Mouse (Mus musculus) MEL (cell line): ENCODE data around the gene Gmpr2. TPM values are rescaled to one million over a fixed set of nuclear protein-coding genes. Genes with fewer than 3 reads are reported as not detected.

ENCODE experiments used
- DNase-seq: peaks from one replicate; pipeline ENCODE4 v3.0.0; 2011; ENCODE audit warnings: low read depth, low spot score
- H3K27ac ChIP-seq: 2 replicates; pipeline ENCODE4 v1.5.1; 2012; ENCODE audit warnings: low read depth, mild to moderate bottlenecking, control low read depth, low read length, moderate library complexity; ENCODE audit not compliant: control insufficient read depth
- H3K27me3 ChIP-seq, 2 experiments: fragments of 150-350 bp in 1 of 2; sonication (generic) in 1 of 2; 2 replicates each; pipeline ENCODE4 v1.6.1; 2012; ENCODE audit warnings: low read length in 2 of 2, mild to moderate bottlenecking in 2 of 2, improper control_type of control experiment in 1 of 2, moderate library complexity in 1 of 2; ENCODE audit not compliant: insufficient read depth in 2 of 2, control insufficient read depth in 1 of 2
- H3K36me3 ChIP-seq, 2 experiments: 2 replicates each; pipeline ENCODE4 v1.6.1; 2012 to 2014; ENCODE audit warnings: low read length in 2 of 2, improper control_type of control experiment in 1 of 2, inconsistent platforms in 1 of 2, mild to moderate bottlenecking in 1 of 2; ENCODE audit not compliant: insufficient read depth in 2 of 2, control insufficient read depth in 1 of 2
- H3K4me1 ChIP-seq, 2 experiments: fragments of 150-350 bp in 1 of 2; sonication (generic) in 1 of 2; 2 replicates each; pipeline ENCODE4 v1.6.1; 2012; ENCODE audit warnings: low read length in 2 of 2, improper control_type of control experiment in 1 of 2, mild to moderate bottlenecking in 1 of 2; ENCODE audit not compliant: insufficient read depth in 2 of 2, control insufficient read depth in 1 of 2
- H3K4me3 ChIP-seq, 2 experiments: fragments of 150-350 bp in 1 of 2; sonication (generic) in 1 of 2; 2 replicates each; pipeline ENCODE4 v1.5.1; 2012; ENCODE audit warnings: low read depth in 2 of 2, low read length in 2 of 2, mild to moderate bottlenecking in 2 of 2, moderate library complexity in 2 of 2, control low read depth in 1 of 2, improper control_type of control experiment in 1 of 2; ENCODE audit not compliant: control insufficient read depth in 1 of 2, insufficient read depth in 1 of 2
- H3K79me2 ChIP-seq: 2 replicates; pipeline ENCODE4 v1.6.1; 2012; ENCODE audit warnings: mild to moderate bottlenecking, low read length, moderate library complexity; ENCODE audit not compliant: control insufficient read depth, poor library complexity, insufficient read depth
- H3K9ac ChIP-seq: 2 replicates; pipeline ENCODE4 v1.6.1; 2012; ENCODE audit warnings: low read depth, mild to moderate bottlenecking, control low read depth, low read length, moderate library complexity; ENCODE audit not compliant: control insufficient read depth, poor library complexity, severe bottlenecking
- H3K9me3 ChIP-seq: fragments of 150-350 bp; sonication (generic); replicated peaks from 2 replicates; pipeline ENCODE4 v1.6.1; 2012; ENCODE audit warnings: mild to moderate bottlenecking, low read length, improper control_type of control experiment, moderate library complexity; ENCODE audit not compliant: insufficient read depth
- BHLHE40 ChIP-seq: IDR thresholded peaks from 2 replicates; pipeline ENCODE4 v1.6.1; 2012; ENCODE audit warnings: low read depth, mild to moderate bottlenecking, inconsistent platforms, low read length, improper control_type of control experiment, borderline replicate concordance
- CHD2 ChIP-seq: IDR thresholded peaks from 2 replicates; pipeline ENCODE4 v1.6.1; 2011; ENCODE audit warnings: low read length, improper control_type of control experiment
- CTCF ChIP-seq, 3 experiments: IDR thresholded peaks in 2 of 3; conservative IDR thresholded peaks in 1 of 3; 2 replicates each; pipeline ENCODE4 v1.5.1; 2011 to 2012; ENCODE audit warnings: low read length in 3 of 3, low read depth in 2 of 3, mild to moderate bottlenecking in 2 of 3, improper control_type of control experiment in 1 of 3, inconsistent platforms in 1 of 3, mixed read lengths in 1 of 3, moderate library complexity in 1 of 3; ENCODE audit not compliant: control insufficient read depth in 1 of 3, insufficient read depth in 1 of 3, poor library complexity in 1 of 3, severe bottlenecking in 1 of 3
- E2F4 ChIP-seq: IDR thresholded peaks from 2 replicates; pipeline ENCODE4 v1.6.1; 2011; ENCODE audit warnings: low read depth, low read length, improper control_type of control experiment, borderline replicate concordance
- ELF1 ChIP-seq: IDR thresholded peaks from 2 replicates; pipeline ENCODE4 v1.6.1; 2014; ENCODE audit warnings: low read depth, mild to moderate bottlenecking, inconsistent platforms, low read length, improper control_type of control experiment, moderate library complexity
- EP300 ChIP-seq, 2 experiments: IDR thresholded peaks; 2 replicates each; pipeline ENCODE4 v1.6.1; 2011; ENCODE audit warnings: improper control_type of control experiment in 2 of 2, low read length in 2 of 2, low read depth in 1 of 2, mild to moderate bottlenecking in 1 of 2
- ETS1 ChIP-seq: IDR thresholded peaks from 2 replicates; pipeline ENCODE4 v1.6.1; 2012; ENCODE audit warnings: low read depth, mild to moderate bottlenecking, inconsistent platforms, low read length, improper control_type of control experiment, moderate library complexity
- GABPA ChIP-seq: IDR thresholded peaks from 2 replicates; pipeline ENCODE4 v1.6.1; 2012; ENCODE audit warnings: low read depth, mild to moderate bottlenecking, inconsistent platforms, low read length, improper control_type of control experiment, moderate library complexity
- GATA1 ChIP-seq: IDR thresholded peaks from 2 replicates; pipeline ENCODE4 v1.6.1; 2011; ENCODE audit warnings: low read depth, low read length, improper control_type of control experiment
- KAT2A ChIP-seq: conservative IDR thresholded peaks from 2 replicates; pipeline ENCODE4 v1.6.1; 2012; ENCODE audit warnings: low read depth, low read length, improper control_type of control experiment, inconsistent platforms
- MAX ChIP-seq: IDR thresholded peaks from 2 replicates; pipeline ENCODE4 v1.6.1; 2011; ENCODE audit warnings: low read length, improper control_type of control experiment
- MAZ ChIP-seq: IDR thresholded peaks from 2 replicates; pipeline ENCODE4 v1.6.1; 2012; ENCODE audit warnings: low read depth, mild to moderate bottlenecking, inconsistent platforms, low read length, improper control_type of control experiment
- MEF2A ChIP-seq: IDR thresholded peaks from 2 replicates; pipeline ENCODE4 v1.6.1; 2014; ENCODE audit warnings: low read depth, mild to moderate bottlenecking, inconsistent platforms, low read length, improper control_type of control experiment; ENCODE audit not compliant: poor library complexity, insufficient replicate concordance, severe bottlenecking; ENCODE audit errors: extremely low read depth
- MYB ChIP-seq: IDR thresholded peaks from 2 replicates; pipeline ENCODE4 v1.6.1; 2011; ENCODE audit warnings: mild to moderate bottlenecking, low read depth, low read length, improper control_type of control experiment
- MYC ChIP-seq: IDR thresholded peaks from 2 replicates; pipeline ENCODE4 v1.6.1; 2011; ENCODE audit warnings: low read depth, mild to moderate bottlenecking, low read length, improper control_type of control experiment, moderate library complexity
- NELFE ChIP-seq: IDR thresholded peaks from 2 replicates; pipeline ENCODE4 v1.6.1; 2011; ENCODE audit warnings: low read depth, low read length, improper control_type of control experiment
- POLR2AphosphoS2 ChIP-seq: IDR thresholded peaks from 2 replicates; pipeline ENCODE4 v1.6.1; 2011; ENCODE audit warnings: low read length, improper control_type of control experiment
- POLR2AphosphoS5 ChIP-seq: IDR thresholded peaks from 2 replicates; pipeline ENCODE4 v1.6.1; 2012; ENCODE audit warnings: low read depth, borderline replicate concordance, mild to moderate bottlenecking, inconsistent platforms, low read length, moderate library complexity, mixed read lengths
- RAD21 ChIP-seq: IDR thresholded peaks from 2 replicates; pipeline ENCODE4 v1.6.1; 2011; ENCODE audit warnings: mild to moderate bottlenecking, low read depth, low read length, improper control_type of control experiment
- RCOR1 ChIP-seq: IDR thresholded peaks from 2 replicates; pipeline ENCODE4 v1.6.1; 2012; ENCODE audit warnings: low read depth, mild to moderate bottlenecking, inconsistent platforms, low read length, improper control_type of control experiment
- SIN3A ChIP-seq: IDR thresholded peaks from 2 replicates; pipeline ENCODE4 v1.6.1; 2012; ENCODE audit warnings: low read length, improper control_type of control experiment, inconsistent platforms
- SMC3 ChIP-seq: IDR thresholded peaks from 2 replicates; pipeline ENCODE4 v1.6.1; 2011; ENCODE audit warnings: low read depth, low read length, improper control_type of control experiment
- TAL1 ChIP-seq: IDR thresholded peaks from 2 replicates; pipeline ENCODE4 v1.6.1; 2012; ENCODE audit warnings: mild to moderate bottlenecking, inconsistent platforms, low read length, moderate library complexity, mixed read lengths
- UBTF ChIP-seq: IDR thresholded peaks from 2 replicates; pipeline ENCODE4 v1.6.1; 2012; ENCODE audit warnings: low read depth, mild to moderate bottlenecking, inconsistent platforms, low read length, improper control_type of control experiment, moderate library complexity, borderline replicate concordance; ENCODE audit not compliant: insufficient read depth
- USF1 ChIP-seq: IDR thresholded peaks from 2 replicates; pipeline ENCODE4 v1.6.1; 2014; ENCODE audit warnings: low read depth, mild to moderate bottlenecking, inconsistent platforms, low read length, improper control_type of control experiment, moderate library complexity
- USF2 ChIP-seq, 2 experiments: IDR thresholded peaks; 2 replicates each; pipeline ENCODE4 v1.6.1; 2011 to 2012; ENCODE audit warnings: improper control_type of control experiment in 2 of 2, low read length in 2 of 2, borderline replicate concordance in 1 of 2, inconsistent platforms in 1 of 2, low read depth in 1 of 2, mild to moderate bottlenecking in 1 of 2; ENCODE audit not compliant: insufficient read depth in 1 of 2
- ZC3H11A ChIP-seq: IDR thresholded peaks from 2 replicates; pipeline ENCODE4 v1.6.1; 2012; ENCODE audit warnings: low read depth, mild to moderate bottlenecking, inconsistent platforms, low read length, improper control_type of control experiment
- ZKSCAN1 ChIP-seq: IDR thresholded peaks from 2 replicates; pipeline ENCODE4 v1.6.1; 2012; ENCODE audit warnings: low read depth, mild to moderate bottlenecking, inconsistent platforms, low read length, improper control_type of control experiment, moderate library complexity
- ZMIZ1 ChIP-seq: IDR thresholded peaks from 2 replicates; pipeline ENCODE4 v1.6.1; 2012; ENCODE audit warnings: low read depth, mild to moderate bottlenecking, inconsistent platforms, low read length, improper control_type of control experiment, moderate library complexity
- ZNF384 ChIP-seq: IDR thresholded peaks from 2 replicates; pipeline ENCODE4 v1.6.1; 2012; ENCODE audit warnings: low read depth, mild to moderate bottlenecking, inconsistent platforms, low read length, improper control_type of control experiment
- polyA plus RNA-seq, 2 experiments: library from polyadenylated mRNA; stranded (reverse) in 1 of 2; unstranded in 1 of 2; fragments of >175 nt in 1 of 2; fragments of >200 nt in 1 of 2; gene quantifications; 2 replicates each; pipeline versions ENCODE4 v1.2.1 to v1.2.4; 2012; ENCODE audit warnings: low replicate concordance in 2 of 2, low read depth in 1 of 2; ENCODE audit not compliant: insufficient read length in 2 of 2, insufficient read depth in 1 of 2, missing spikeins in 1 of 2
- total RNA-seq: library from RNA; depleted of rRNA; stranded (reverse); fragments of 300-350 nt; gene quantifications from 2 replicates; pipeline ENCODE4 v1.2.3, GENCODE M21; 2012

The Gmpr2 gene
- total and polyA plus RNA-seq, 3 experiments: 22.3 to 28.8 TPM; not detected in 1

- Histone ChIP-seq H3K36me3 (no peaks in the 10 kb centered on the region), H3K9ac (no peak overlapping the region)
- TF ChIP-seq SIN3A (no peak), ETS1 (no peak), CTCF (IDR thresholded peaks at IDR 0.05 in 2 of 3, conservative IDR thresholded peaks at IDR 0.05 in 1 of 3; ENCODE audit: control insufficient read depth in 1 of 3, insufficient read depth in 1 of 3, low read depth in 2 of 3, low read length in 3 of 3, poor library complexity in 1 of 3, severe bottlenecking in 1 of 3) (no peak), BHLHE40 (no peak), TAL1 (no peak), KAT2A (no peak), UBTF (no peak), POLR2AphosphoS2 (no peak), CHD2 (no peak), RAD21 (no peak), ZKSCAN1 (no peak), MEF2A (no peak), MYC (no peak), ZC3H11A (no peak), MAX (no peak)
- TF ChIP-seq, all 39 proteins: peak for 0
- H3K79me2 ChIP-seq: no peaks in the 10 kb centered on the region
- H3K4me1 ChIP-seq: no peaks in the 10 kb centered on the region
- peaks cover 0 to 1% of the 10 kb centered on the region in 2 experiments; a peak in 1 of 4 replicates for H3K27me3 ChIP-seq
- no peak overlapping the region for H3K4me3 ChIP-seq
- no peak for DNase-seq
- no peaks in the 10 kb centered on the region for H3K9me3 ChIP-seq
- H3K27ac ChIP-seq: no peak overlapping the region
Observed at GRCm38 (mm10) chr14:55689433-55689832, 17.7 kb downstream of the Gmpr2 start.

GRCm38 (mm10) chr14:55697226-55697625 lies 25.5 kb downstream of the Gmpr2 start:
- peak overlapping the region; percentile 64 for H3K9ac ChIP-seq
- no peaks in the 10 kb centered on the region for H3K79me2 ChIP-seq
- H3K4me3 ChIP-seq: peak overlapping the region; percentile 34 to 56
- 0 out of 4 replicates have a peak, but pooled peaks cover 0 to 5% of the 10 kb centered on the region in 2 experiments for H3K4me1 ChIP-seq
- DNase-seq: peak; percentile 89
- H3K36me3 ChIP-seq: peaks cover 0 to 7% of the 10 kb centered on the region in 2 experiments; a peak in 2 of 4 replicates
- no peaks in the 10 kb centered on the region for H3K27me3 ChIP-seq
- H3K9me3 ChIP-seq: no peaks in the 10 kb centered on the region
- peak overlapping the region; percentile 88 for H3K27ac ChIP-seq
- TF ChIP-seq GATA1 (peak; percentile 62), GABPA (no peak), E2F4 (no peak), POLR2AphosphoS5 (no peak), RAD21 (no peak), EP300 (IDR thresholded peaks at IDR 0.05; ENCODE audit: low read depth in 1 of 2, low read length in 2 of 2) (peak; percentile 33 to 44; a peak in 2 of 4 replicates), USF1 (no peak), SIN3A (peak; percentile 39; the same call in 1 of the 2 replicates), ZC3H11A (no peak), ZKSCAN1 (no peak), TAL1 (peak; percentile 72), MEF2A (no peak), ETS1 (peak; percentile 11; the same call in 1 of the 2 replicates), ZNF384 (no peak), ELF1 (peak; percentile 76), MAZ (no peak), NELFE (peak; percentile 80), ZMIZ1 (0 out of 2 replicates have a peak, but pooled peaks have one; percentile 55), MYB (no peak), RCOR1 (no peak; the same call in 1 of the 2 replicates), KAT2A (no peak), USF2 (IDR thresholded peaks at IDR 0.05; ENCODE audit: borderline replicate concordance in 1 of 2, insufficient read depth in 1 of 2, low read depth in 1 of 2, low read length in 2 of 2) (no peak), SMC3 (no peak)
